Mouse (Mus musculus) ES-Bruce4 (cell line): Measurements from ENCODE around the gene Fam122c. TPM values are rescaled to one million over a fixed set of nuclear protein-coding genes. Genes with fewer than 3 reads are reported as not detected.

Experiments used
- H3K27ac ChIP-seq: 2 replicates; pipeline ENCODE4 v1.5.1; 2012; ENCODE audit warnings: low read length, inconsistent platforms; ENCODE audit not compliant: insufficient read depth
- H3K27me3 ChIP-seq: 2 replicates; pipeline ENCODE4 v1.6.1; 2012; ENCODE audit warnings: mild to moderate bottlenecking, low read length, inconsistent platforms; ENCODE audit not compliant: control insufficient read depth, poor library complexity, insufficient read depth, severe bottlenecking
- H3K36me3 ChIP-seq: 2 replicates; pipeline ENCODE4 v1.6.1; 2012; ENCODE audit warnings: inconsistent platforms, mild to moderate bottlenecking, low read length, moderate library complexity; ENCODE audit not compliant: control insufficient read depth, poor library complexity, insufficient read depth, severe bottlenecking
- H3K4me1 ChIP-seq: one replicate; pipeline ENCODE4 v1.8.1; 2011; ENCODE audit warnings: low read length; ENCODE audit not compliant: control insufficient read depth, insufficient read depth
- H3K4me3 ChIP-seq: 2 replicates; pipeline ENCODE4 v1.5.1; 2011; ENCODE audit warnings: low read depth, mild to moderate bottlenecking, low read length
- H3K9ac ChIP-seq: 2 replicates; pipeline ENCODE4 v1.6.1; 2012; ENCODE audit warnings: low read depth, mild to moderate bottlenecking, inconsistent platforms; ENCODE audit not compliant: poor library complexity, severe bottlenecking
- H3K9me3 ChIP-seq: replicated peaks from 2 replicates; pipeline ENCODE4 v1.6.1; 2012; ENCODE audit warnings: mild to moderate bottlenecking, low read length, inconsistent platforms; ENCODE audit not compliant: control insufficient read depth, poor library complexity, insufficient read depth, severe bottlenecking
- CTCF ChIP-seq: IDR thresholded peaks from one replicate; pipeline ENCODE4 v1.8.1; 2011; ENCODE audit warnings: low read depth, low read length
- EP300 ChIP-seq: IDR thresholded peaks from 2 replicates; pipeline ENCODE4 v1.6.1; 2011; ENCODE audit warnings: low read depth, low read length; ENCODE audit not compliant: insufficient read depth
- POLR2A ChIP-seq: IDR thresholded peaks from one replicate; pipeline ENCODE4 v1.8.1; 2011; ENCODE audit warnings: low read length; ENCODE audit not compliant: insufficient read depth
- polyA plus RNA-seq: library from polyadenylated mRNA; stranded (reverse); fragments of >200 nt; gene quantifications from 2 replicates; pipeline ENCODE4 v1.2.4, GENCODE M21; 2011; ENCODE audit warnings: low read depth; ENCODE audit not compliant: missing spikeins, insufficient read depth, insufficient read length

The Fam122c gene
- not detected in 2 replicates for polyA plus RNA-seq

DNA sequence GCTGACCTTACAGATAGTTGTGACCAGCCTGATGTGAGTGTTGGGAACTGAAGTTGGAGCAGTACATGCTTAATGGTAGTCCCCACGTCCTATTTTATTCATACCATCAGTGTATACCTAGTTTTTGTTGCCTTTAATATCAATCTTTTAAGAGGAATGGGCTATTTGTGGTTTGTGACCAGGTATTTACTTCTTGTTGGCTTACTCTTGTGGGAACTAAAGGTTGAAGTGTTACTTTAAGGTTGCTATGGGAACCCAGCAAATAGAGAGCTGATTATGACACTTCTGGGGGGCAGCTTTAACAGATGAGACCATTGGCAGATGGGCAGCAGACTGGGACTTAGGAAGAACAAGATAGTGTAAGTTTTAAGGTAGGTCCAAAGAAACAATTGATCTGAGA is at the start of gene Fam122c:
Fam122c (plus strand) TSS at position 301 of the 400 bp plus-strand sequence.
- Histone ChIP-seq H3K4me1 (no peaks in the 10 kb centered on the region), H3K9me3 (no peaks in the 10 kb centered on the region)

DNA sequence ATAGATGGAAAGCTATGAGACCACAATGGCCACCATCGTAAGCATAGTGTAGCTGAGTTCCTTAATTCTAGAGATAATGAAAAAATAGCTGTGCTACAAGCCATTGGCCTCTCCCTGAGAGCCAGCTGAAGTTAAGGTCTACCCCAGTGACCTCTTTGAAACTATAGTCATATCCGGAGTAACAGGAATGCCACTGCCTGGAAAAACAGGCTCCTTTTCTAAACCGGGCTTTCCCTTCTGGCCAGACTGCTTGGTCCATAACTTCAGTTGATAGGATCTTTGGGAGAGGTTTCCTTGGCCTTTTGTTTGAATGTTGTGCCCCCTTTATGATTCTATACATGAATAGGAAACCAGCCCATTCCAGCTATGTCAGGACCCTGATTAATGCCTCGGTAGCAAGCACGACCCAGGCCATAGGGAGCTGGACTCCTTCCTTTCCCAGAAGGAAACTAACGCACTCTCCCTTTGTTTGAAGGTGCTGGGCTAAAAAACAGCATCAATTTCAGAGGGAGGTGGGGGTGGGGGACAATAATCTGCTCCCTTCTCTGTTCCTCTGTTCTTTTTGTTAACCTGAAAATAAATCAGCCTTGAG is 48.8 kb upstream of the Fam122c start:
- Histone ChIP-seq H3K27ac (no peak overlapping the region), H3K36me3 (no peaks in the 10 kb centered on the region)
- no peak for TF ChIP-seq EP300
- no peak for TF ChIP-seq POLR2A
- TF ChIP-seq CTCF, result no peak

More for the DNA sequence above, at the start of gene Fam122c:
- H3K27ac ChIP-seq, result no peak within 1 kb of the TSS
- H3K27me3 ChIP-seq, result no peaks in the 10 kb centered on the region
- H3K4me3 ChIP-seq, result no peak within 1 kb of the TSS
- H3K9ac ChIP-seq, result no peak within 1 kb of the TSS
- H3K36me3 ChIP-seq, result no peaks in the 10 kb centered on the region
- no peak for TF ChIP-seq EP300
- no peak for TF ChIP-seq POLR2A
- TF ChIP-seq CTCF, result no peak

GRCm38 (mm10) chrX:53231965-53232364 is 41.3 kb upstream of the Fam122c start:
- TF ChIP-seq EP300 (no peak), CTCF (no peak), POLR2A (no peak)
- H3K36me3 ChIP-seq, result no peaks in the 10 kb centered on the region
- H3K9me3 ChIP-seq, result no peaks in the 10 kb centered on the region
- no peak overlapping the region for H3K27ac ChIP-seq
- H3K4me3 ChIP-seq, result no peak overlapping the region
- H3K4me1 ChIP-seq, result no peaks in the 10 kb centered on the region
- no peak overlapping the region for H3K9ac ChIP-seq
- H3K27me3 ChIP-seq, result no peaks in the 10 kb centered on the region

More for the DNA sequence above, 48.8 kb upstream of the Fam122c start:
- Histone ChIP-seq H3K4me3 (no peak overlapping the region), H3K9ac (no peak overlapping the region), H3K27me3 (no peaks in the 10 kb centered on the region), H3K9me3 (no peaks in the 10 kb centered on the region), H3K4me1 (no peaks in the 10 kb centered on the region)

GRCm38 (mm10) chrX:53233689-53234088 is 39.5 kb upstream of the Fam122c start:
- H3K4me1 ChIP-seq, result no peaks in the 10 kb centered on the region
- H3K27me3 ChIP-seq, result no peaks in the 10 kb centered on the region
- no peaks in the 10 kb centered on the region for H3K36me3 ChIP-seq
- no peak overlapping the region for H3K4me3 ChIP-seq
- no peak overlapping the region for H3K27ac ChIP-seq
- TF ChIP-seq POLR2A (no peak), CTCF (no peak), EP300 (no peak)
- no peaks in the 10 kb centered on the region for H3K9me3 ChIP-seq
- H3K9ac ChIP-seq, result no peak overlapping the region

DNA sequence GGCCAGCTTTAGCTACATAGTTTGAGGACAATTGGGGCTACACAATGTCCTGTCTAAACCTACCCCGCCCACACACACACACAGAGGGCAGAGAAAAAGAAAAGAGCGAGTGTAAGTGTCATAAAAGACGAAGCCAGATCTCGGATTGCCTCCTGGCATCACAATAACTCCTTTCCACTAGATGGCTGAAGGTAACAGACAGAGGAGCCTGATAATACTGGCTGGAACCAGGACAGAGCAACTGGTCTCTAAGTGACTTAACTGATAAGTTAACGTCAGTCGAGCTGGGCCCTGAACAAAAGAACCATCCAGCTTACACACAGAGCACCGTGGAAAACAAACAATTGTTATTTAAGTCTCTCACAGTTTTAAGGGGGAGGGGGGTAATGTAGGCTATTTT is 36.8 kb upstream of the Fam122c start:
- Histone ChIP-seq H3K27ac (no peak overlapping the region), H3K4me3 (no peak overlapping the region), H3K36me3 (no peaks in the 10 kb centered on the region), H3K9me3 (no peaks in the 10 kb centered on the region), H3K4me1 (no peaks in the 10 kb centered on the region), H3K27me3 (no peaks in the 10 kb centered on the region), H3K9ac (no peak overlapping the region)
- TF ChIP-seq POLR2A (no peak), EP300 (no peak)

DNA sequence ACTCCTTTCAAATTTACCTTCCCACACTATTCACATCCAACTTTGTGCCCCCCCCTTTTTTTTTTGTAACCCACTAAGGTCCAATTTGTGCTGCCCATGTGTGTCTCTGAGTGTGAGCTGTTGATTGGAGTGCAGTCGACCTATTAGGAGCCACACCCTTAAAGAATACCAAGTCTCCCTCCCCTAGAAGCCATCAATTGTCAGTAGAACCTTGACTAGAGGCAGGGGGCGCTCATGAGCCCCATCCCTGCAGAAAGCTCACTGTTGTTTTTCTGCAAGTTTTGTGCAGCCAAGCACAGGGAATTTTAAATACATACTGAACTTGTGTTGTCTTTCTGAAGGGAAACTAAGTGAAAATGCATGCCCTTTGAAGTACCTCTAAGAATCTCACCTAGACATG is 35.3 kb upstream of the Fam122c start:
- Histone ChIP-seq H3K9me3 (no peaks in the 10 kb centered on the region), H3K9ac (no peak overlapping the region), H3K4me1 (no peaks in the 10 kb centered on the region), H3K27ac (no peak overlapping the region), H3K4me3 (no peak overlapping the region), H3K36me3 (no peaks in the 10 kb centered on the region), H3K27me3 (no peaks in the 10 kb centered on the region)
- TF ChIP-seq CTCF, result peak; percentile 22
- no peak for TF ChIP-seq EP300
